Mouse (Mus musculus) liver, adult 2 months (tissue): Measurements from ENCODE around the gene Pla2g2f.

ENCODE experiments used
- CTCF ChIP-seq: fragments of 200-500 bp; IDR thresholded peaks from 2 replicates; pipeline ENCODE4 v1.5.1; 2011; ENCODE audit warnings: low read depth, low read length, control low read depth
- POLR2A ChIP-seq: fragments of 200-500 bp; IDR thresholded peaks from 2 replicates; pipeline ENCODE4 v1.6.1; 2011; ENCODE audit warnings: low read length, control low read depth; ENCODE audit not compliant: insufficient read depth; ENCODE audit errors: extremely low read depth

GRCm38 (mm10) chr4:138714186-138714585 lies 43.2 kb downstream of the Pla2g2f start:
- TF ChIP-seq CTCF (no peak), POLR2A (no peak)
